Mouse (Mus musculus): Measurements from ENCODE around the gene Smcp. TPM values are rescaled to one million over a fixed set of nuclear protein-coding genes. Genes with fewer than 3 reads are reported as not detected.

The Smcp gene
- not detected for total RNA-seq (2022)

DNA sequence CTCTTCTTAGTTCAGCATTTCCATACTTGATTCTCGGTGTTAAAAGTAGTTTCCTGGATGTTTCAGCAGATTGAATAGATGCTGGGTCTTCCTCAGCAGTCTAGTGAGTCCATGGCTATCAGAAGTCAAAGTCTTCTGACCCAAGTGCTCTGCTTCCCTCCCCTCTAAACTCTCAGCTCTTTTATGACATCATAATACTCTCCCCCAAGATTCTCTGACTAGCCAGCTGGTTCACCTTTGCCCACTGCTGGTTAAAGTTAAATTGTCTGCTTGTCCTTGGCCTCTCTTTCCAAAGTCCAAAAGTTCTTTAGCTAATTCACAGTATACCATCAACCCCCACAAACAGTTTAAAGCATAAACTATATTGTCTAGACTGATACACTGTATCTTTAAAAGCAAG is at the start of gene Smcp:
Gene Smcp, minus strand, starts transcription at position 140 of the 400 bp plus-strand sequence.
- no peak for DNase-seq (ENCODE audit: low spot score in 2 of 2)

GRCm38 (mm10) chr3:92638653-92638991 is 49.8 kb upstream of the Smcp start:
- DNase-seq (ENCODE audit: low spot score in 2 of 2), result no peak

GRCm38 (mm10) chr3:92637745-92638652 is 49.2 kb upstream of the Smcp start:
- DNase-seq (ENCODE audit: low spot score in 2 of 2), result no peak

DNA sequence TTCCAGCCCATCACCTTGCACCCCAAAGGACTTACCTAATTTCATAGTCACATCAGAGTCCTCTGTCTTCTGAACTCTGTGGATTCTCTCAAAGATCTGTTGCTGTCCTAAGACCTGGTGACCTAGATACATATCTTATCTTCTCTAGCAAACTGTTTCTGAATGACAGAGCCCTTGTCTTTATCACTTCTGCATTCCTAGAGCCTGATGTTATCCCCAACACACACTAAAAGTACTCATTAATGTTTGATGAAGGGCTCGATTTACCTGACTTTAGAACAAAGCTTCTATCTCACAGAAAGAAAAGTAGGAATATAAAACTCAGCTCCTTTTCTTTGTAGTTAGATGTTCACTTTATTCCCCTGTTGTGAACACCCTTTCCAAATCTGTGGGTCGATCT is 32.8 kb upstream of the Smcp start, which contains the start of gene Lce6a:
Gene Lce6a, minus strand, starts transcription at position 101 of the 400 bp plus-strand sequence.
- DNase-seq (ENCODE audit: low spot score in 2 of 2), result no peak

GRCm38 (mm10) chr3:92609804-92610203 is 21.0 kb upstream of the Smcp start:
- DNase-seq (ENCODE audit: low spot score in 2 of 2), result no peak

GRCm38 (mm10) chr3:92607392-92607791 is 18.6 kb upstream of the Smcp start, which contains the start of gene 2210017I01Rik:
Gene 2210017I01Rik (minus strand): TSS chr3:92607492.
- DNase-seq (ENCODE audit: low spot score in 2 of 2), result no peak

DNA sequence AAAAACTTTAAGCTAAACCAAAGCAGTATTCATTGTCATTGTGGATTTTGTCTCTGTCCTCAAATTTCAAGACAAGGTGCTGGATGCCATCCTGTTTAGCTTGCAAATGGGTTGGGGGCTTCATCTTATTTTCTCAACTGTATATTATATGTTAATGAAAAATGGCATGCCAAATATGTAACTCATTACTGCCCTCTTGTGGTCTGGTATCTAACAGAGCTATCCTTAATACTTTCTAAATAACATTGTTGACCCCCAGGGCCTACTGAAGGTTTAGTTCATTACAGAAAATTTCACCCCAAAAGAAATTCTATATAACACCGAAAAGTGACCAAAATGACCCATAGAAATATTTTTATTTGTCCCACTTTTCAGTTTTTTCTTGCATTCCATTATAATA is 13.4 kb upstream of the Smcp start:
- no peak for DNase-seq (ENCODE audit: low spot score in 2 of 2)

DNA sequence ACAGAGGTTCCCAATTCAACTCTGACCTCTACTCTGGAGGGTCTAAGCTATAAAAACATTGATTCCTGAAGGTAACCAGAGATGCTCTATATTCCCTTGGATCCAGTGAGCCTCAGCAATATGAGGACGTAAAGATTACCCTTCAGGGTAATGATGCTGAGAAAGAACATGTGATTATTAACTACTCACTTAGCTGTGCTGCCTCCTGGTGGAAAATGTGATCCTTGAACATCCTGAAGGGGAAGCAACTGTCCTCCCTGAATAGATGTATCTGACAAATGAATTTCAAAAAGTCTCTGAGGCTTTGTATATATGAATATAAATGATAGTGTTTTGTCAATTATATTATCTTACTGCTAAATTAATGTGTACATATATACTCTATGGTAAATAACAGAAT is 11.7 kb upstream of the Smcp start:
- no peak for DNase-seq (ENCODE audit: low spot score in 2 of 2)

DNA sequence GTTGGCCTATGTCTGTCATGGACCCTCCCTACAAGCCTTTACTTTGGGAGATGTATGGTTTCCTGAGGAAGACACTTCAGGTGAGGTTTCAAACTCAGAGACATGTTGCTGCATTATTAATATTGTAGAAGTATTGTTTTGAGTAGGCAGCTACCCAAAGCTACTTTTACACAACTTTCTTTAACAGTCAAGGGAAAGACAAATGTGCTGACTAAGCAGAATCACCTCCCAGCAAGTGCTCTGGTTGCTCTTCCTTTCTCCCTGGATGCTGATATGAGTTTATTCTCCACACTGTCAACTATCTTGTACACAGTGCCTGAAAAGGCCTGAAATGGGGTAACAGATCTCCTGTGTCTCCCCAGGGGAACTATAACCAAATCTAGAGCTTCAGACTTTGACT is 11.2 kb upstream of the Smcp start:
- DNase-seq (ENCODE audit: low spot score in 2 of 2), result no peak

DNA sequence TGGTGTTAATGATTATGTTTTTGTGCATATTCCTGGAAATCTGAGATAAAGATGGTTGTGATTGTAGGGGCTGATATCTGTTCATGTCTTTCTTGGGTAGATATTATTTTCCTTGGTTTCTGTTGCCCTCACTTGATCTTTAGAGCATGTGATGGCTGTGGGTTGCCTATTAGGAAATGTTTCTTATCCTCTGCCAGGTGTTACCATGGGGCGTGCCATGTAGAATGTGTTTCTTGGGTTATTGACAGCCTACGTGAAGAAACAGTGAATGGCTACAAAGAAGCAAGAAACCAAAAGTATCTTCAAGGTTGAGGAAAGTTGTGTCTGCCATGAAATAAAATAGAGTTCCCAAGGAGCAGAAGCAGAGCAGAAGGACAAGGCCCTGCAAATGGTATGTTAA is 9.6 kb upstream of the Smcp start:
- no peak for DNase-seq (ENCODE audit: low spot score in 2 of 2)

DNA sequence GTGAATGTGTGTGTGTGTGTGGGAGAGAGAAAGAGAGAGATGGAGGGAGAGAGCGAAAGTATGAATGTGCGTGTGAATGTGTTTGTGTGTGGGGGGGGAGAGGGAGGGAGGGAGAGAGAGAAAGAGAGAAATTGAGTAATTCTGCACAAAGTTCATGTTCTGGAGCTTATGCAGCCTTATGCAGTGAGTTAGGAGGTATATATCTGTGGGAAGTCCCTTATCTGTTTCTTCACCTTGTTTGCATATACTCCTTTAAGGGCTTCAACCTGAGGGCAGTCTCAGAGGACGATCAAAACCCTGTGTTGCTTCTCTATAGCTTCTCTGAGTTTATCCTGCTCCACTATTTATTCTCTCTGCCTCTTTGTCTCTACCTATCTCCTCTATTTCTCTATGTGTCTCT is 1.6 kb downstream of the Smcp start:
- DNase-seq (ENCODE audit: low spot score in 2 of 2), result no peak

DNA sequence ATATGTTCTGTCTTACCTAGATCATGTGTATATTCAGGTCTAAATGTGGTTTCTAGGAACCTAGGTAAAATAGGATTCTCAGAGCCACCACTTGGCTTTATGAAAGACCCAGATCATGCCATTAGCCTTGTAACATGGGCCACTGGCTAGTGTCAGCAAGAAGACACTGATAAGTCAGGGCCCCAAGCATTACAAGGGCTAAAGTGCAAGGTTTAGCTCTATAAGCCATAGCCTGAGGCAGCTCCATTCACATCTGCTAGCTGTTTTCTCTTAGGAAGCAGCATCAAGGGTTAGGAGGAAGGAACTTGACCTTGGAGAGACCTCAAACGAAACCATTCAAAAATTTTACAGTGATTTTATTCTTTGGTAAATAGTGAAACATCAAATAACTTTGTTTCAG is 3.7 kb downstream of the Smcp start:
- DNase-seq (ENCODE audit: low spot score in 2 of 2), result no peak

DNA sequence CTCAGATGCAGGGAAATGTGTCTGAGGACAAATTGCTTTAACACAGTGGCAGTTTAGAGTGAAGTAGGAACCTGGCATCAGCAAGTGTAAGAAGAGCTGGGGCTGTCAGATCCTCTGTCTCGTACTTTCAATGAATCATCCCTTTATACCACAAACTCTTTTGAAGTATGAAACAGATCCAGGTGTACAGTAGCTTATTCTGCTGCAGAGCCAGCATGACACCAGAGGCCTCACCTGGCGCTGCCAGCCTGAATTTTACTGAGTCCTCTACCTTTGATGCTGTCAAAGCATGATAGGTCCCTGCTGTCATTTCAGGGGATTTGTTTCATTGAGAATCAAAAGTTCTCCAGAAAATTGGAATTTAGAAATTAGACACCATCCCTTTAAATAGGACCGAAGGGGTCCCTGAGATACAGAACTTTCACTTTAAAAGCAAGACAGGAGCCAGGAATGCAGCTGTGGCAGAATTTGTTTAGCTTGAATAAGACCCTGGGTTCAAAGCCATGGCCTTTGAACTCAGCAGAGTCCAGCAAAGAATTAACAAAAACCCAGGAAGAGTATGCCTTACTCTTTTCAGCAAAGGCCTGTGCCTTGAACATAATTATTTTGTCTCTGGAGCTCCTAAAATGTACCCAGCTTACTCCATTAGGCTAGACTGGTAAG is 5.5 kb downstream of the Smcp start:
- no peak for DNase-seq (ENCODE audit: low spot score in 2 of 2)

- DNase-seq (ENCODE audit: low spot score in 2 of 2), result no peak
These were observed 9.3 kb downstream of the Smcp start for GRCm38 (mm10) chr3:92579508-92579907.

GRCm38 (mm10) chr3:92578652-92579413 is 10.0 kb downstream of the Smcp start:
- DNase-seq (ENCODE audit: low spot score in 2 of 2), result no peak

DNA sequence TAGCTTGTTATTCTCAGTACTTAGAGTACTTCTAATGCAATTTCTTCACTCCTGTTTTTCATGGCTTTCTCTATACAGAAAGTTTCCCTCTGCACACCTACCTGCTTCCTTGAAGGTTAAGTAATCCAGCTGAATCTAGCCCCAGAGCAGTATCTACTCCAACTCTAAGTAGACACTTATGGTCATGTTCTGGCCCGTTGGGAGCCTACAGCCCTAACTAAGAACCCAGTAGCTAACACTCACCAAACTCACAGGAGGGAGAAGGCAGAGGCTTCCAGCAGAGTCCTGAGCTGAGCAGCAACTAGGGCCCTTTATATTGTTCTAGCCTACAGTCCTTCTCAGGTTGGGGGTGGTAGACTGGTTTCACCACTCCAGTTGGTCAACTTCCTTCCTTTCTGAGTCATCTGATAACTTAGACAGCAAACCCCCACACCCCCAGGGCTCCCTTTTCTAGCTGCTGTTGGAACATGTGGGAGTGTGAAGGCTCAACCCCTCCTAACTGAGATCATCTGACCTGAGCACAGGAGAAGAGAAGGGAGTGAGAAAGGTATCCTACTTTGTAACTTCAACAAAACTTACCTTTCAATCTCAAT is 15.3 kb downstream of the Smcp start, which contains the start of gene Ivl:
Gene Ivl, minus strand, starts transcription at position 287 of the 593 bp plus-strand sequence.
- DNase-seq (ENCODE audit: low spot score in 2 of 2), result no peak

DNA sequence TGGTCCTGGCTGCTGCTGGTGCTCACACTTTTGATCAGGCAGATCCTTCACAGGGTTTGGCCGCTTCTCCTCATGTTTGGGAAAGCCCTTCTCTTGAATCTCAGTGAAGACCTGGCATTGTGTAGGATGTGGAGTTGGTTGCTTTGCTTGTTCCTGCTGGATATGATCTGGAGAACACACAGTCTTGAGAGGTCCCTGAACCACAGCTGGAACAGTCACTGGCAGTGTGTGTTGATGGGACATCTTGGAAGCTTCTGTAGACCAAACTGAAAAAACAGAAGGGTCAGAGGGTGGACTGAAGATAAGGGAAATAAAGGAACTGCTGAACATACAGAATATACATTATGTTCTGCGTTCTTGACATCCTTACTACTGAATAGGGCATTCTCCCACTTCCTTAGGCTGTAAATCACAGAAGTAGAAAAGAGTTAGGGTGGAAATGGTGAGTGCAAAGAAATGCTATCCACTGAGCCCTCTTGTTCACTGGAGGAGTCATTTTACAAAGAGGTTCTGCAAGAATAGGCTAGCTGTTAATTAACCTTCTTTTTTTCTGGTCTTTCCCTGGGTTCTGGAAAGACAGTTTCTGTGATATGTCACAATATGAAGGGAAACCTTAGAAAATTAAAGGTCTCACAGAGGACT is 16.2 kb downstream of the Smcp start:
- no peak for DNase-seq (ENCODE audit: low spot score in 2 of 2)

DNA sequence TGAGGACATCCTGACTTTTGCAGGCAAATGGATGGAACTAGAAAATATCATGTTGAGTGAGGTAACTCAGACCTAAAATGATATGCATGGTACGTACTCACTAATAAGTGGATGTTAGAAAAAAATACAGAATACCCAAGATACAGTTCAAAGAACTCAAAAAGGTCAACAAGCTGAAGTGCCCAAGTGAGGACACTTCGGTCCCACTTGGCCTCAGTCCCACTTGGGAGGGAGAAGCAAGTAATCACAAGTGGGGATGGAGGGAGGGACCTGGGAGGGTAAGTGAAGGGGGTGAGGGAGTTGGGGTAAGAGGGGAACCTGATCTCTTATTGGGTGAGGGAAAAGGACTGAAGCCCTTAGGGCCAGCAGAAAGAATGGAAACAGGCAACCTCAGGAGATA is 20.0 kb downstream of the Smcp start:
- DNase-seq (ENCODE audit: low spot score in 2 of 2), result no peak

DNA sequence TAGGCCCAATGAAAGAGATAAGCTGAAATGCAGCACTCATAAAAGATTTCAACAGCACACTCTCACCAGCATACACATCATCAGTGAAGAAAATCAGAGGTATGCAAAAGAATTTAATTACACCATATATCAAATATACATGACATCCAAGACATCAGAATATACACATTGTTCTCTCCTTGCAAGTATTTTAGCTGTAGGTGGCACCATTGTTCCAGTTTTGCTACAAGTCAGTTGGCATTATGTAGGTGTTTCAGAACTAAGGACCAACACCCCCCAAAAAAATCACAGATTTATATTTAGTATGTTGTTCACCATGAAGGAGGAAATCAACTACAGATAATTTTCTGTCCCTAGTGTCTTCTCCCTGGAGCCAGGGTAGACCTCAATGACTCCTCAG is 23.4 kb downstream of the Smcp start:
- no peak for DNase-seq (ENCODE audit: low spot score in 2 of 2)

- DNase-seq (ENCODE audit: low spot score in 2 of 2), result no peak
These were observed 54.4 kb downstream of the Smcp start, which contains the start of gene 2310046K23Rik for GRCm38 (mm10) chr3:92534411-92534810. Gene 2310046K23Rik (minus strand): TSS chr3:92534511.

Measured in left cerebral cortex, adult 8-10 months (tissue).